Mouse (Mus musculus) heart, postnatal 10 days (tissue): ENCODE measurements around the gene Eif4e2. TPM values are rescaled to one million over a fixed set of nuclear protein-coding genes. Genes with fewer than 3 reads are reported as not detected.

Experiments used
- DNase-seq, 2 experiments: peaks; one replicate each; pipeline ENCODE4 v3.0.0; 2021
- intact Hi-C: fragments of 180-260 bp; cut with DNase I; formaldehyde crosslinking; loops from one replicate; pipeline ENCODE4 v1.15.1; 2025
- total RNA-seq, 2 experiments: library from RNA; stranded (reverse); gene quantifications; 2 replicates each; pipeline ENCODE4 v1.2.3; 2021

Eif4e2 gene
- total RNA-seq, 2 experiments from 2014 or later: 63.7 to 66.8 TPM

GRCm38 (mm10) chr1:87198119-87199065 is 15.3 kb upstream of the Eif4e2 start:
- DNase-seq: peak in 1 of 2 experiments; percentile 22
- intact Hi-C loops: no loop called here

GRCm38 (mm10) chr1:87200811-87201210 is 12.9 kb upstream of the Eif4e2 start:
- no peak for DNase-seq
- intact Hi-C loops: no loop called here

- intact Hi-C loops: no loop called here
- DNase-seq: no peak
Measured at GRCm38 (mm10) chr1:87201848-87202247, 11.9 kb upstream of the Eif4e2 start.

- DNase-seq: no peak
- intact Hi-C loops: no loop called here
Measured at GRCm38 (mm10) chr1:87203779-87204178, 9.9 kb upstream of the Eif4e2 start.

GRCm38 (mm10) chr1:87204465-87204864 is 9.2 kb upstream of the Eif4e2 start, which contains the start of gene Chrng:
Gene Chrng (plus strand): TSS chr1:87204657.
- intact Hi-C loops: no loop called here
- no peak for DNase-seq

- intact Hi-C loops: no loop called here
- no peak for DNase-seq
Measured at GRCm38 (mm10) chr1:87205038-87205437, 8.7 kb upstream of the Eif4e2 start.

- no peak for DNase-seq
- intact Hi-C loops: no loop called here
Measured at GRCm38 (mm10) chr1:87205502-87205901, 8.2 kb upstream of the Eif4e2 start.

GRCm38 (mm10) chr1:87206339-87206738 is 7.4 kb upstream of the Eif4e2 start:
- intact Hi-C loops: no loop called here
- DNase-seq: no peak

GRCm38 (mm10) chr1:87211431-87211830 is 2.3 kb upstream of the Eif4e2 start:
- intact Hi-C loops: loop anchor here (10.0 kb wide), 1 partner anchor 543 kb away; the partner anchor contains the start of gene Atg16l1
- no peak for DNase-seq

GRCm38 (mm10) chr1:87214748-87215147 is 1.0 kb downstream of the Eif4e2 start:
- intact Hi-C loops: loop anchor here (10.0 kb wide), 1 partner anchor 540 kb away; the partner anchor contains the start of gene Atg16l1
- no peak for DNase-seq

- no peak for DNase-seq
- intact Hi-C loops: loop anchor here (10.0 kb wide), 1 partner anchor 537 kb away; the partner anchor contains the start of gene Atg16l1
Measured at GRCm38 (mm10) chr1:87217938-87218337, 4.2 kb downstream of the Eif4e2 start.

GRCm38 (mm10) chr1:87225739-87226138 is 12.0 kb downstream of the Eif4e2 start:
- intact Hi-C loops: no loop called here
- DNase-seq: no peak

GRCm38 (mm10) chr1:87226409-87227159 is 12.9 kb downstream of the Eif4e2 start:
- intact Hi-C loops: no loop called here
- DNase-seq: no peak

- intact Hi-C loops: no loop called here
- no peak for DNase-seq
Measured at GRCm38 (mm10) chr1:87227160-87227550, 13.4 kb downstream of the Eif4e2 start.

GRCm38 (mm10) chr1:87230606-87231005 is 16.9 kb downstream of the Eif4e2 start:
- intact Hi-C loops: no loop called here
- no peak for DNase-seq

GRCm38 (mm10) chr1:87232197-87232596 is 18.5 kb downstream of the Eif4e2 start:
- intact Hi-C loops: no loop called here
- DNase-seq: no peak

GRCm38 (mm10) chr1:87239056-87239455 is 25.3 kb downstream of the Eif4e2 start:
- no peak for DNase-seq
- intact Hi-C loops: no loop called here

- no peak for DNase-seq
- intact Hi-C loops: no loop called here
Measured at GRCm38 (mm10) chr1:87243021-87243420, 29.3 kb downstream of the Eif4e2 start.

- DNase-seq: no peak
- intact Hi-C loops: loop anchor here (5.0 kb wide), 1 partner anchor 122 kb away; no protein-coding TSS in a partner anchor
Measured at GRCm38 (mm10) chr1:87245430-87245829, 31.7 kb downstream of the Eif4e2 start.

GRCm38 (mm10) chr1:87245929-87246815 is 32.5 kb downstream of the Eif4e2 start:
- intact Hi-C loops: loop anchor here (1.0 to 5.0 kb wide), 2 partner anchors 46 to 121 kb away; no protein-coding TSS in a partner anchor
- peak; percentile 82 to 88 for DNase-seq
